Mouse (Mus musculus) liver, embryonic 14.5 days (tissue): Measurements from ENCODE around the gene Chka. TPM values are rescaled to one million over a fixed set of nuclear protein-coding genes. Genes with fewer than 3 reads are reported as not detected.

ENCODE experiments used
- ATAC-seq: fragments of 200-750 bp; cut with Nextera tagmentation; 2 replicates; pipeline ENCODE4 v1.8.0; 2017; ENCODE audit warnings: moderate number of reproducible peaks, mild to moderate bottlenecking, moderate library complexity; ENCODE audit not compliant: insufficient read depth
- DNase-seq, 3 experiments: peaks; one replicate each; pipeline ENCODE4 v3.0.0-alpha.2; 2012 to 2013; ENCODE audit warnings: low read depth in 3 of 3, low spot score in 3 of 3
- H3K27ac ChIP-seq: fragments of 300-500 bp; sonication (generic); 2 replicates; pipeline ENCODE4 v1.5.1; 2014; ENCODE audit warnings: moderate library complexity, mild to moderate bottlenecking, control low read depth, inconsistent platforms
- H3K27me3 ChIP-seq: fragments of 300-500 bp; sonication (generic); 2 replicates; pipeline ENCODE4 v1.6.1; 2014; ENCODE audit warnings: mild to moderate bottlenecking, low read length, moderate library complexity; ENCODE audit not compliant: control insufficient read depth, insufficient read depth
- H3K36me3 ChIP-seq: fragments of 300-500 bp; sonication (generic); replicated peaks from 2 replicates; pipeline ENCODE4 v1.6.1; 2014; ENCODE audit warnings: low read depth; ENCODE audit not compliant: control insufficient read depth, insufficient read depth
- H3K4me1 ChIP-seq, 2 experiments: fragments of 200-500 bp in 1 of 2; fragments of 300-500 bp in 1 of 2; sonication (generic) in 1 of 2; replicated peaks; 2 replicates each; pipeline ENCODE4 v1.6.1; 2012 to 2014; ENCODE audit warnings: antibody characterized with exemption in 1 of 2, inconsistent platforms in 1 of 2, low read length in 1 of 2; ENCODE audit not compliant: control insufficient read depth in 2 of 2, insufficient read depth in 2 of 2
- H3K4me2 ChIP-seq: fragments of 300-500 bp; sonication (generic); 2 replicates; pipeline ENCODE4 v1.6.1; 2014; ENCODE audit warnings: low read depth, mild to moderate bottlenecking, control low read depth, moderate library complexity
- H3K4me3 ChIP-seq, 2 experiments: fragments of 200-500 bp in 1 of 2; fragments of 300-500 bp in 1 of 2; sonication (generic) in 1 of 2; 2 replicates each; pipeline ENCODE4 v1.5.1; 2012 to 2014; ENCODE audit warnings: low read depth in 2 of 2, low read length in 2 of 2, mild to moderate bottlenecking in 2 of 2, control low read depth in 1 of 2, inconsistent platforms in 1 of 2, moderate library complexity in 1 of 2; ENCODE audit not compliant: insufficient read depth in 1 of 2
- H3K9ac ChIP-seq: fragments of 300-500 bp; sonication (generic); replicated peaks from 2 replicates; pipeline ENCODE4 v1.6.1; 2014; ENCODE audit warnings: mild to moderate bottlenecking, control low read depth, moderate library complexity
- H3K9me3 ChIP-seq: fragments of 300-500 bp; sonication (generic); 2 replicates; pipeline ENCODE4 v1.6.1; 2016; ENCODE audit warnings: low read length, mixed read lengths; ENCODE audit not compliant: control insufficient read depth
- CTCF ChIP-seq: IDR thresholded peaks from 2 replicates; pipeline ENCODE4 v1.5.1; 2016; ENCODE audit warnings: antibody characterized with exemption, low read depth, control low read depth
- EP300 ChIP-seq: IDR thresholded peaks from 2 replicates; pipeline ENCODE4 v1.6.1; 2016; ENCODE audit warnings: antibody characterized with exemption, low read depth
- WGBS: fragments of 180-500 bp; shearing (Covaris S2); extraction: QIAGEN DNeasy Blood & Tissue Kit; methylation state at CpG from one replicate; pipeline ENCODE4 v1.1.7; 2014; ENCODE audit not compliant: insufficient replicate concordance; 5-methylcytosine and 5-hydroxymethylcytosine counted together
- polyA plus RNA-seq, 2 experiments: library from polyadenylated mRNA; depleted of rRNA in 1 of 2; stranded (reverse) in 1 of 2; unstranded in 1 of 2; fragments of >200 nt; fragmentation: Nextera tagmentation in 1 of 2; extraction: Ambion mirVana in 1 of 2; gene quantifications; 2 replicates each; pipeline versions ENCODE4 v1.2.1 to v1.2.3; 2012 to 2014

Chka gene
- polyA plus RNA-seq, 2 experiments, result 10.3 to 17.0 TPM

- ATAC-seq (no peak), DNase-seq (no peak)
- TF ChIP-seq CTCF (no peak), EP300 (no peak)
- Histone ChIP-seq H3K4me3 (no peak overlapping the region), H3K4me1 (peaks cover 3 to 7% of the 10 kb centered on the region in 2 experiments; a peak in 3 of 4 replicates), H3K9ac (no peak overlapping the region), H3K4me2 (no peak overlapping the region), H3K27me3 (no peaks in the 10 kb centered on the region), H3K9me3 (no peaks in the 10 kb centered on the region), H3K36me3 (no peaks in the 10 kb centered on the region), H3K27ac (no peak overlapping the region)
Observed at GRCm38 (mm10) chr19:3919928-3920327, 68.4 kb downstream of the Chka start.

- WGBS, result 40% methylated on average over 10 of the region's 10 CpGs
- no peak overlapping the region for H3K9ac ChIP-seq
- TF ChIP-seq EP300 (no peak), CTCF (0 out of 2 replicates have a peak, but pooled peaks have one; percentile 5)
- H3K27ac ChIP-seq, result no peak overlapping the region
- no peak for ATAC-seq
- H3K9me3 ChIP-seq, result no peaks in the 10 kb centered on the region
- DNase-seq, result no peak
- H3K4me1 ChIP-seq, result peaks cover 3 to 8% of the 10 kb centered on the region in 2 experiments; a peak in 3 of 4 replicates
- H3K36me3 ChIP-seq, result no peaks in the 10 kb centered on the region
- H3K27me3 ChIP-seq, result no peaks in the 10 kb centered on the region
- no peak overlapping the region for H3K4me2 ChIP-seq
- no peak overlapping the region for H3K4me3 ChIP-seq
Observed at GRCm38 (mm10) chr19:3922661-3923371, 71.2 kb downstream of the Chka start.

GRCm38 (mm10) chr19:3923586-3923985 lies 72.0 kb downstream of the Chka start:
- Histone ChIP-seq H3K9me3 (no peaks in the 10 kb centered on the region), H3K27me3 (no peaks in the 10 kb centered on the region), H3K4me3 (no peak overlapping the region), H3K4me1 (peaks cover 3 to 8% of the 10 kb centered on the region in 2 experiments; a peak in 3 of 4 replicates), H3K4me2 (no peak overlapping the region), H3K27ac (no peak overlapping the region), H3K36me3 (no peaks in the 10 kb centered on the region), H3K9ac (no peak overlapping the region)
- ATAC-seq, result no peak
- no peak for TF ChIP-seq CTCF
- TF ChIP-seq EP300, result no peak
- 56% methylated on average over 13 of the region's 13 CpGs for WGBS
- no peak for DNase-seq

- Histone ChIP-seq H3K9ac (no peak overlapping the region), H3K4me1 (peaks cover 3 to 8% of the 10 kb centered on the region in 2 experiments; a peak in 3 of 4 replicates), H3K27ac (no peak overlapping the region), H3K9me3 (no peaks in the 10 kb centered on the region), H3K4me3 (no peak overlapping the region), H3K27me3 (no peaks in the 10 kb centered on the region), H3K4me2 (no peak overlapping the region), H3K36me3 (no peaks in the 10 kb centered on the region)
- ATAC-seq (no peak), DNase-seq (no peak)
- TF ChIP-seq EP300, result no peak
- no peak for TF ChIP-seq CTCF
- WGBS, result 77% methylated on average over 8 of the region's 8 CpGs
Observed at GRCm38 (mm10) chr19:3924190-3924589, 72.6 kb downstream of the Chka start.

GRCm38 (mm10) chr19:3924868-3925267 lies 73.3 kb downstream of the Chka start:
- Histone ChIP-seq H3K36me3 (no peaks in the 10 kb centered on the region), H3K9me3 (no peaks in the 10 kb centered on the region), H3K4me3 (no peak overlapping the region), H3K9ac (no peak overlapping the region), H3K4me2 (no peak overlapping the region), H3K27ac (no peak overlapping the region), H3K27me3 (no peaks in the 10 kb centered on the region), H3K4me1 (peaks cover 3 to 12% of the 10 kb centered on the region in 2 experiments)
- ATAC-seq (no peak), DNase-seq (no peak)
- 58% methylated on average over 7 of the region's 7 CpGs for WGBS
- TF ChIP-seq EP300 (no peak), CTCF (no peak)
